Mouse (Mus musculus) bone marrow, adult 2 months (tissue): ENCODE measurements around the gene Olfr1283.

Experiments
- CTCF ChIP-seq: fragments of 200-500 bp; IDR thresholded peaks from 2 replicates; pipeline ENCODE4 v1.5.1; 2011; ENCODE audit warnings: low read length, control low read depth; ENCODE audit not compliant: control insufficient read depth, insufficient read depth
- POLR2A ChIP-seq: fragments of 200-500 bp; IDR thresholded peaks from 2 replicates; pipeline ENCODE4 v1.6.1; 2011; ENCODE audit warnings: low read depth, mild to moderate bottlenecking, control low read depth, low read length, borderline replicate concordance; ENCODE audit not compliant: control insufficient read depth

GRCm38 (mm10) chr2:111375222-111375621 is 8.6 kb downstream of the Olfr1283 start, which contains the start of gene Olfr1284:
- no peak for TF ChIP-seq CTCF
- TF ChIP-seq POLR2A, result no peak
